Mouse (Mus musculus) naive thymus-derived CD4-positive, alpha-beta T cell, adult 2 months (primary cell): Measurements from ENCODE around the gene Il21r.

Experiments used
- DNase-seq: peaks from one replicate; pipeline ENCODE4 v3.0.0-alpha.2; 2011; ENCODE audit warnings: low read depth

The Il21r gene

GRCm38 (mm10) chr7:125601280-125601670 lies 2.0 kb upstream of the Il21r start:
- peak; percentile 44 for DNase-seq

- peak; percentile 46 for DNase-seq
Measured at GRCm38 (mm10) chr7:125601821-125602448, 1.3 kb upstream of the Il21r start.

GRCm38 (mm10) chr7:125604362-125605319 lies 1.4 kb downstream of the Il21r start:
- no peak for DNase-seq

GRCm38 (mm10) chr7:125605725-125606139 lies 2.5 kb downstream of the Il21r start:
- peak; percentile 78 for DNase-seq

GRCm38 (mm10) chr7:125606265-125607164 lies 3.3 kb downstream of the Il21r start:
- DNase-seq, result no peak

GRCm38 (mm10) chr7:125607384-125608182 lies 4.4 kb downstream of the Il21r start:
- DNase-seq, result peak; percentile 79

GRCm38 (mm10) chr7:125608183-125608688 lies 5.0 kb downstream of the Il21r start:
- DNase-seq, result peak; percentile 56

GRCm38 (mm10) chr7:125613579-125613978 lies 10.3 kb downstream of the Il21r start:
- no peak for DNase-seq

GRCm38 (mm10) chr7:125615453-125615852 lies 12.2 kb downstream of the Il21r start:
- DNase-seq, result no peak

GRCm38 (mm10) chr7:125618016-125618415 lies 14.8 kb downstream of the Il21r start:
- DNase-seq, result no peak

- no peak for DNase-seq
Measured at GRCm38 (mm10) chr7:125620077-125620476, 16.8 kb downstream of the Il21r start.

- no peak for DNase-seq
Measured at GRCm38 (mm10) chr7:125622741-125623685, 19.8 kb downstream of the Il21r start.

- DNase-seq, result peak; percentile 58
Measured at GRCm38 (mm10) chr7:125625219-125625618, 22.0 kb downstream of the Il21r start.

- no peak for DNase-seq
Measured at GRCm38 (mm10) chr7:125625829-125626228, 22.6 kb downstream of the Il21r start.

GRCm38 (mm10) chr7:125630317-125630716 lies 27.1 kb downstream of the Il21r start:
- peak; percentile 86 for DNase-seq

GRCm38 (mm10) chr7:125630989-125631388 lies 27.8 kb downstream of the Il21r start:
- no peak for DNase-seq

GRCm38 (mm10) chr7:125637220-125638140 lies 34.3 kb downstream of the Il21r start:
- DNase-seq, result peak; percentile 45

GRCm38 (mm10) chr7:125638376-125638775 lies 35.1 kb downstream of the Il21r start:
- no peak for DNase-seq
